Mouse (Mus musculus) forebrain, embryonic 15.5 days (tissue): ENCODE data around the gene Gm17428. TPM values are rescaled to one million over a fixed set of nuclear protein-coding genes. Genes with fewer than 3 reads are reported as not detected.

Source experiments
- ATAC-seq: fragments of 200-750 bp; cut with Nextera tagmentation; replicated peaks from 2 replicates; pipeline ENCODE4 v1.8.0; 2017; ENCODE audit warnings: mild to moderate bottlenecking, moderate TSS enrichment, moderate library complexity
- H3K27ac ChIP-seq: fragments of 300-500 bp; sonication (generic); replicated peaks from 2 replicates; pipeline ENCODE4 v1.5.1; 2015; ENCODE audit warnings: mild to moderate bottlenecking, inconsistent platforms
- H3K27me3 ChIP-seq: fragments of 300-500 bp; sonication (generic); 2 replicates; pipeline ENCODE4 v1.6.1; 2015; ENCODE audit warnings: inconsistent platforms
- H3K36me3 ChIP-seq: fragments of 300-500 bp; sonication (generic); 2 replicates; pipeline ENCODE4 v1.6.1; 2015; ENCODE audit warnings: mild to moderate bottlenecking, inconsistent platforms
- H3K4me1 ChIP-seq: fragments of 300-500 bp; sonication (generic); 2 replicates; pipeline ENCODE4 v1.6.1; 2015; ENCODE audit warnings: inconsistent platforms
- H3K4me2 ChIP-seq: fragments of 300-500 bp; sonication (generic); replicated peaks from 2 replicates; pipeline ENCODE4 v1.6.1; 2015; ENCODE audit warnings: mild to moderate bottlenecking, inconsistent platforms
- H3K4me3 ChIP-seq: fragments of 300-500 bp; sonication (generic); 2 replicates; pipeline ENCODE4 v1.5.1; 2015; ENCODE audit warnings: mild to moderate bottlenecking, inconsistent platforms
- H3K9ac ChIP-seq: fragments of 300-500 bp; sonication (generic); replicated peaks from 2 replicates; pipeline ENCODE4 v1.6.1; 2015; ENCODE audit warnings: mild to moderate bottlenecking, inconsistent platforms
- H3K9me3 ChIP-seq: fragments of 300-500 bp; sonication (generic); 2 replicates; pipeline ENCODE4 v1.6.1; 2016; ENCODE audit warnings: inconsistent platforms
- WGBS: fragments of 180-500 bp; shearing (Covaris S2); methylation state at CpG from one replicate; pipeline ENCODE4 v1.1.7; 2015; ENCODE audit warnings: mixed read lengths; 5-methylcytosine and 5-hydroxymethylcytosine counted together
- polyA plus RNA-seq: library from polyadenylated mRNA; unstranded; fragments of >200 nt; fragmentation: Nextera tagmentation; extraction: Ambion mirVana; gene quantifications from 2 replicates; pipeline ENCODE4 v1.2.1, GENCODE M21; 2015

Gene Gm17428
- polyA plus RNA-seq: not detected in 2 replicates

DNA sequence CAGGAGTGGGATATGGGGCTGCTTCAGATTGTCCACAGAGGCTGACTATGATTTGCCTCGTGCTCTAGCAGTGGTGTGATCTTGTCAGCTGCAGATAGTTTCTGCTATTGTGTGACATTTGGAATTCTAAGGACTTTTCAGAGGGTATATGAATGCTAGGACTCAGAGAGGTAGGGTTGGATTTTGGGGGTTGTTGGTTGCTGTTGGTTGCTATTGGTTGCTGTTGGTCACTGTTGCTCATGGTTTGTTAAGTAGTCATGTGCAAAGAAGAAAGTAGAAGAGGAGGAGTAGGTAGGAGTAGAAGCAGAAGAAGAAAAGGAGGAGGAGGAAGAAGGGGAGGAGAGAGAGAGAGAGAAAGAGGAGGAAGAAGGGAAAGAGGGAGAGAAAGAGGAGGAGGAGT is at the start of gene Gm17428:
Gene Gm17428, plus strand, starts transcription at position 301 of the 400 bp plus-strand sequence.
- Histone ChIP-seq H3K4me1 (peaks cover 10% of the 10 kb centered on the region), H3K4me3 (no peak within 1 kb of the TSS), H3K4me2 (no peak within 1 kb of the TSS), H3K27me3 (no peaks in the 10 kb centered on the region), H3K36me3 (no peaks in the 10 kb centered on the region), H3K27ac (no peak within 1 kb of the TSS), H3K9me3 (no peaks in the 10 kb centered on the region), H3K9ac (no peak within 1 kb of the TSS)
- no peak for ATAC-seq
- 75% methylated on average over 1 of the region's 1 CpGs for WGBS

DNA sequence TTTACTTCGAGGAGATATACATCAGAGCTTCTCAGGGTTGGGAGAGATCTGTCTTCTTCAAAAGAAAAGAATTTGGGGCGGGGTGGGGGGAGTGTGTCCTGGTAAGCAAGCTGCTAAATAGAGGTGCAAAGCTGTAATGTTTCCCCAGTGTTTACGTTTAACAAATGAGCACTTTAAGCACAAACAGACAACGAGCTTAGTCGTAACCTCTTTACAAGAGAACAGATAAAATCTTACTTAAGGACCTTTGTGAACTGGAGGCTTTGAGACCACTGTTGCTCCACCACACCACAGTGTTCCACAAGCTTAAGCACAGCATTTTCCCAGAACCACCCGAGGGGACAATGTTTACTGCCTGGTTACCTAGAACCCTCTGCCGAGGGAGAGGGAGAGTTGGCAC is 49.4 kb upstream of the Gm17428 start:
- 19% methylated on average over 7 of the region's 7 CpGs for WGBS
- ATAC-seq: no peak
- peak overlapping the region; percentile 96 for H3K27ac ChIP-seq
- no peaks in the 10 kb centered on the region for H3K36me3 ChIP-seq
- H3K4me3 ChIP-seq: peak overlapping the region; percentile 51
- H3K27me3 ChIP-seq: no peaks in the 10 kb centered on the region
- no peaks in the 10 kb centered on the region for H3K9me3 ChIP-seq
- peak overlapping the region; percentile 90 for H3K4me2 ChIP-seq
- peak overlapping the region; percentile 78 for H3K9ac ChIP-seq
- peaks cover 37% of the 10 kb centered on the region for H3K4me1 ChIP-seq

DNA sequence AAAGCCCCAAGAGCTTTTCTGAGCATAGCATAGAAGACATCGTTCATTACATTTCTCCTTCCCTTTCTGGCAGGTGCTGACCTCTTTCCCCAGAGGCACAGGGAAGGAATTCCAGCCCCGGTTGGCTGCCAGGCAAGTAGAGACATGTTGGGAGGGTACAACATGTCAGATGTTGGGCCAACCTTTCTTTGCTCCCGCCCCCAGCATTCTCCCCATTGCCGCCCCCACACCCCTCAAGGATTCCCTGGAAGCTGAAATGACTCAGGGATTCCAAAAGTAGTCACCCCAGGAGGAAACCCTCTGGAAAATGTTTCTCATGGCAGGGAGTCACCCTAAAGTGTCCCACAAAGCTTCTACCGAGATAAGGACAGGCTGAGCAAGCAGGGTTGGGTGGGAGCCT is 46.9 kb upstream of the Gm17428 start:
- peaks cover 27% of the 10 kb centered on the region for H3K4me1 ChIP-seq
- no peak overlapping the region for H3K27ac ChIP-seq
- no peaks in the 10 kb centered on the region for H3K36me3 ChIP-seq
- no peak for ATAC-seq
- no peak overlapping the region for H3K9ac ChIP-seq
- H3K27me3 ChIP-seq: no peaks in the 10 kb centered on the region
- no peaks in the 10 kb centered on the region for H3K9me3 ChIP-seq
- 85% methylated on average over 5 of the region's 5 CpGs for WGBS
- H3K4me2 ChIP-seq: no peak overlapping the region
- no peak overlapping the region for H3K4me3 ChIP-seq

DNA sequence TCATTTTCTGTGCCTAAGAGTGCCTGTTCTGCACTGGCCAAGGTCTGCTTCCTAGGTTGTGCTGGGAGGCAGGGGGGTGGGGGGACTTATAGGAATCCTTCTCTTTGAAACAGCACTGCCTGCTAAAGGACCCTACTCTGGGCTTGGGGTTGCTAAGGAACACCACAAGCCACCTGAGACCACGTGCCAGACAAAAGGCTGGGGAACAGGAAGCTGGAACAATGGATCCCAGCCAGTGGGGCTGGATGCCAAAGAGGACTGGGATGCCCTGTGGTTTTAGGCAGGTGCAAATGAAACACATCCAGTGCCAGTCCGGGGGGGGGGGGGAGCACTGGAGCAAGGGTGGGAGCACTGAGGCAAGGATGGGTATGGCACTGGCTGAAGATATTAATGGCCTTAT is 46.3 kb upstream of the Gm17428 start:
- no peak overlapping the region for H3K27ac ChIP-seq
- H3K4me1 ChIP-seq: peaks cover 23% of the 10 kb centered on the region
- H3K4me3 ChIP-seq: no peak overlapping the region
- no peaks in the 10 kb centered on the region for H3K27me3 ChIP-seq
- H3K9me3 ChIP-seq: no peaks in the 10 kb centered on the region
- WGBS: 10% methylated on average over 2 of the region's 2 CpGs
- H3K36me3 ChIP-seq: no peaks in the 10 kb centered on the region
- H3K4me2 ChIP-seq: no peak overlapping the region
- ATAC-seq: no peak
- H3K9ac ChIP-seq: no peak overlapping the region

DNA sequence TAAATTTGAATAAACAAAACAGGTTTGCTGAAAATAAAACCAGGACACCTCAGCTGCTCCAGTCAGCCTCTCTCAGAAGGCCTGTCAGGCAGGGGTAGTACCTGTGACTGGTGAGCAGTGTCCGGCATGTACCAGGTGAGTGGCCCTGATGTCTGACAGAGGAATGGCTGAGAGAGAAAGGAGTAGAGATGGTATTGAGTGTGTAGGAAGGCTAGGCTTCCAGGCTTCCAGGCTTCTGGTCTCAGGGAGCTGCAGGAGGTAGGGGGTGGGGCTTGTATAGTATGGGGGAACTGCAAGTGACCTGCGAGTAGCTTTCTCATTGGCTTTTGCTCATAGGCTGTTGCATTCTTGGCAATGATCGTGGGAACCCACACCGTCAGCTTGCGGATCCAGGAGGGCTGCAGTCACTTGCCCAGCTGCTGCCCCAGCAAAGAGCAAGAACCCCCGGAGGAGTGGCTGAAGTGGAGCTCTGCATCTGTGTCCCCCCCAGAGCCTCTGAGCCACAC is 44.0 kb upstream of the Gm17428 start, which contains the start of gene Il25:
Gene Il25, plus strand, starts transcription at position 51 of the 506 bp plus-strand sequence.
- H3K4me2 ChIP-seq: no peak within 1 kb of the TSS
- no peak within 1 kb of the TSS for H3K27ac ChIP-seq
- no peak within 1 kb of the TSS for H3K4me3 ChIP-seq
- H3K27me3 ChIP-seq: no peaks in the 10 kb centered on the region
- no peaks in the 10 kb centered on the region for H3K36me3 ChIP-seq
- H3K4me1 ChIP-seq: peaks cover 15% of the 10 kb centered on the region
- no peak for ATAC-seq
- WGBS: 35% methylated on average over 6 of the region's 6 CpGs
- no peaks in the 10 kb centered on the region for H3K9me3 ChIP-seq
- no peak within 1 kb of the TSS for H3K9ac ChIP-seq

DNA sequence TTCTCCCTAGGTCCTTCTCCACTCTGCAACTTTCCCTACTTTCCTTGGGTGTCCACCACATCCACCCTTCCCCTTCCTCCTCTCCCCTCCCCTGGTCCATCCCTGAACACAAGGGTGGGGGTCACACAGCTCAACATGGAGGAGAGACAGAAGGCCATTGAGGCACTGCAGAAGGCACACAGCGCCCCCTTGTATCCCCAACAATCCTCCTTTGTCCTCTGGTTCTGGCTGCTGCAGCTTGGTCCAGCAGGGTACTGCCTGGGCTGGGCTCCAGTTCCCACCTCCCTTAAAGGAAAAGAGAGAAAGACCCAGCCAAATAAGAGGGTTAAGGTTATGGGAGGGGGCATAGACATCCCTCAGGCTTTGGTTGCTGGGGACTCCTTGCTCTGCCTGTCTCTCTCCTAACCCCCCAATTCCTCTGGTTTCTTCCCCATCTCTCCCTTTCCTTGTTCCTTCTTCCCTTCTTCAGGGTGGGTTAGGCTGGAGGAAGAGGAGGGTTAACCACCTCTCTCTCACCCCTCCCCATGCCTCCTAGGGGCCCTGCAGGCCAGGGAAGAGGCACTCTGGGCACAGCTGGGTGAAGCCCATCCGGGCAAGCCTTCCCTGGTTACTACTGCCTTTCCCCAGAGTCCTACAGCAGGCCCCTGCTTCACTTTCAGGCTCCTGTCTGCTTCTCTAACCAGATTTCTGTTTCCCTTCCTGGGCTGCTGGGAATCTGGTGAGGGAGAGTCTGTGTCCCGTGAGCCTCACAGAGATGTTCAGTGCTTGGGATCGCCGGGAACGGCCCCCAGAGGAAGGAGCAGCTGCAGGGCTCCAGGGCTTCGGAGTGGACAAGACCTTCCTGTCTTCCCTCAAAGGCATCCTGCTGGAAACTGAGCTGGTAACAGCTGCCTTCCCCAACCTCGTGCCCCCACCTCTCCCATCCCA is 40.6 kb upstream of the Gm17428 start, which contains the start of gene Cmtm5:
Gene Cmtm5, plus strand, starts transcription at position 358 of the 927 bp plus-strand sequence.
- Histone ChIP-seq H3K9ac (no peak within 1 kb of the TSS), H3K4me2 (no peak within 1 kb of the TSS), H3K4me3 (no peak within 1 kb of the TSS), H3K9me3 (no peaks in the 10 kb centered on the region), H3K27ac (peak within 1 kb of the TSS; percentile 34), H3K4me1 (peaks cover 15% of the 10 kb centered on the region), H3K36me3 (no peaks in the 10 kb centered on the region), H3K27me3 (no peaks in the 10 kb centered on the region)
- peak; percentile 36; the same call in 1 of the 2 replicates for ATAC-seq
- WGBS: 42% methylated on average over 8 of the region's 8 CpGs

DNA sequence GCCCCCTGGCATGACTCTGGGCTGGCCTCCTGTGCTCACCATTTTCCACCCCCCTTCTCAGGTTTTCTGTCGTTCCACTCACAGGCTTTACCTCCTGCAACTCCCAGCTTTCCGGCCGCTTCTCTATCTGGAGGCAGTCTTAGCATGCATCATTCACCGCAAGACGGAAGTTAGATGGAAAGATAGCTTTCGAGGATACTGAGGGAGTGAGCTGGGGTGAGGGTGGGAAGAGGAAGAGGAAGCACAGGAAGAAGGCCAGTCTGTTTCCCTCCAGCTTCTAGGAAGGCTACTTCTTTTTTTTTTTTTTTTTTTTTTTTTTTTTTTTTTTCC is 39.9 kb upstream of the Gm17428 start:
- H3K9me3 ChIP-seq: no peaks in the 10 kb centered on the region
- ATAC-seq: no peak
- 0 out of 2 replicates have a peak overlapping the region, but pooled peaks have one; percentile 34 for H3K27ac ChIP-seq
- no peak overlapping the region for H3K9ac ChIP-seq
- H3K4me3 ChIP-seq: no peak overlapping the region
- H3K4me1 ChIP-seq: peaks cover 15% of the 10 kb centered on the region
- no peaks in the 10 kb centered on the region for H3K36me3 ChIP-seq
- H3K4me2 ChIP-seq: no peak overlapping the region
- no peaks in the 10 kb centered on the region for H3K27me3 ChIP-seq
- WGBS: 64% methylated on average over 6 of the region's 6 CpGs

DNA sequence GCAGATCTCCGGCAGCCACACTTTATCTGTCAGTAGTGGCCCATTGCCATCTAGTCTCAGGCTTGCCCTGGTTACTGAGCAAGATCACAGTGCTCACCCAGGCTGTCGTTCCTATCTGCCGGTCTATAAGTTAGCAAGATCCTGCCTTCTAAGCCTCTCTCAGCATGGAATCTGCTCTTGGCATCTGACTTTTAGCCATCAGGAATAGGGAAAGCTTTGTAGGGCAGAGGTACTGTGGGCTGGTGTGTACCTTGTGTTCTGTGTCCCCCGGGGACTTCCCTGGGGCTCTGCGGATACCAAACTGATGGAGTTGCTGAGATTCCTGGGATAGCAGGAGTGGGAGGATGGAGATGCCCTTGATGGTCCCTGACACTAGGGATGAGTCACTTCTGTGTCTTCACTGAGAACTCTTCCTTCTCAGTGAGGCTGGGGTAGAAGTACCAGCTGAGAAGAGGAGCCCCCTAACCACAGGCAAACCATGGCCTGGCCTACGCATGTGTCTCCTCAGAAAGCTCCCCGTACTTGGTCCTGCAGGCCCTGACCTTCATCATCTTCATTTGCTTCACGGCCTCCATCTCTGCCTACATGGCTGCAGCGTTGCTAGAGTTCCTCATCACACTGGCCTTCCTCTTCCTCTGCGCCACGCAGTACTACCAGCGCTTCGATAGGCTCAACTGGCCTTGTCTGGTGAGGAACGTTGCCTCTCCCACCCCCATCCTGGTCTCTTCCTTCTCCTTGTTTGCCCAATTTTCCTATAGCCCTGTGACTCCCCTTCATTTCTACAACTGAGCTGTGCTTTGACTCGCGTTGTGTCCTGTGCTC is 39.2 kb upstream of the Gm17428 start:
- WGBS: 88% methylated on average over 16 of the region's 16 CpGs
- no peaks in the 10 kb centered on the region for H3K36me3 ChIP-seq
- no peak overlapping the region for H3K9ac ChIP-seq
- H3K27me3 ChIP-seq: no peaks in the 10 kb centered on the region
- no peak overlapping the region for H3K4me3 ChIP-seq
- no peaks in the 10 kb centered on the region for H3K9me3 ChIP-seq
- H3K4me2 ChIP-seq: no peak overlapping the region
- ATAC-seq: no peak
- H3K27ac ChIP-seq: no peak overlapping the region
- peaks cover 15% of the 10 kb centered on the region for H3K4me1 ChIP-seq

DNA sequence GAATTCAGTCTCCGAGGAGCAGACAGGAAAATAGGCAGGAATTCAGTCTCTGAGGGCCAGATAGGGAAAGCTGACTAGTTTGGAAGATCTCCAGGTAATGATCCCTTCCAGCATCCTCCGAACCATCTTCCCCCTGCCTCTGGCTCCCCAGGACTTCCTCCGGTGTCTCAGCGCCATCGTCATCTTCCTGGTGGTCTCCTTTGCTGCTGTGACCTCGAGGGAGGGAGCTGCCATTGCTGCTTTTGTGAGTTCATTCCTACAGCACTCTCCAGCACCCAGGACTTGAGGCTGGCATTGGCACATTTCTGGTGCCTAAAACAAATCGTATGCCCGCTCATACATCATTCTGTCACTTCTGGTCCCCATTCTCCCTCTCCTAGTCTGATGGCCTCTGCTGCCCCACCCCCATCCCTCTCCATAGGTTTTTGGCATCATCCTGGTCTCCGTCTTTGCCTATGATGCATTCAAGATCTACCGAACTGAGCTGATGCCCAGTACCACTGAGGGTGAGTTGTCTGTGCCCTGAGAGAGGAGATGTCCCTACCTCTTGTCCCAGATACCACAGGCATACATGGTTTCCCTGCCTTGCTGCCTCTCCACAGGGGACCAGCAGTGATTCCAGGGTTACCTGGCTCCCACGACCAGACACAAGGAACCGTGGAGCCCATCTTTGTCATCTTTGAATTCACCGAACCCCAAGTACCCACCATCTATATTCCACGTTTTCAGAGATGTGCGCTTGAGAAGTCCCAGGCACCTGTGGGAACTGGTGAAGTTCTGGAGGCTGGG is 38.1 kb upstream of the Gm17428 start:
- Histone ChIP-seq H3K4me2 (no peak overlapping the region), H3K9ac (no peak overlapping the region), H3K27ac (no peak overlapping the region), H3K9me3 (no peaks in the 10 kb centered on the region), H3K4me3 (no peak overlapping the region), H3K4me1 (peaks cover 12% of the 10 kb centered on the region), H3K27me3 (no peaks in the 10 kb centered on the region), H3K36me3 (no peaks in the 10 kb centered on the region)
- 82% methylated on average over 15 of the region's 15 CpGs for WGBS
- no peak for ATAC-seq

DNA sequence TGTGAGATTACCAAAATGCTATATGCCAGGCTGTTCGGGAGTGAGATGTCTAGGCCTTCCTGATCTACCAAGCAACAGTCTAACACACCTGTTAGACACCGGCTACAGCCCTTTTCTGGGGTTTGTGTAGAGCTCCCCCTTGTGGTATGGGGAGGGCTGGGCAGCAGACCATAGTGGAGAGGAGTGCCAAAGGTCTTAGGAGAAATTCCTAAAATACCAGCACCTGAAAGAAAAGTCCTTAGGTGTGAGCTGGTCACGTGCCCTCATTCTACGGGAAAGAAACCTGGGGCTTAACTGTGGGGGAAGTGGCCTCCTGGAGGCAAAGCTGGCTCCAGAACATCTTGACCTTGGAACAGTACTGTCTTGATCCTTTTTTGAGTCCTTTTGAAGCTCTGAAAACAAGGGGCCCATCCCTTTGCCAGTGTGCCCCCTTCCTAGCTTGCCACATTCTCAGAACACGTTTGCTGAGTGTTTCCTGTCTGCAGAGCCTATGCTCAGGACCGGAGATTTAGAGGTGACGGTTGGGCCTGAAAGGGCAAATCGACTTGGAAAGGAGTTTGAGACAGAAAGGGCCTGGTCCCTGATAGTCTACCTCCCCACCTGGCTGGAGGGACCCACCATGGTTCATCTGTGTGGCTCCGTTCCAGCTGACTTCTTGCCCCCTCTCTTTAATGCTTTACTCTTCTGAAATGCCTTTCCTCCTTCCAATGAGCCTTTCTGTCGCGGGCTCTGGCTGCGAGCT is 37.1 kb upstream of the Gm17428 start:
- H3K4me2 ChIP-seq: no peak overlapping the region
- no peaks in the 10 kb centered on the region for H3K36me3 ChIP-seq
- H3K27me3 ChIP-seq: no peaks in the 10 kb centered on the region
- H3K27ac ChIP-seq: no peak overlapping the region
- no peak for ATAC-seq
- WGBS: 51% methylated on average over 12 of the region's 12 CpGs
- no peak overlapping the region for H3K4me3 ChIP-seq
- H3K9ac ChIP-seq: no peak overlapping the region
- H3K9me3 ChIP-seq: no peaks in the 10 kb centered on the region
- peaks cover 12% of the 10 kb centered on the region for H3K4me1 ChIP-seq

DNA sequence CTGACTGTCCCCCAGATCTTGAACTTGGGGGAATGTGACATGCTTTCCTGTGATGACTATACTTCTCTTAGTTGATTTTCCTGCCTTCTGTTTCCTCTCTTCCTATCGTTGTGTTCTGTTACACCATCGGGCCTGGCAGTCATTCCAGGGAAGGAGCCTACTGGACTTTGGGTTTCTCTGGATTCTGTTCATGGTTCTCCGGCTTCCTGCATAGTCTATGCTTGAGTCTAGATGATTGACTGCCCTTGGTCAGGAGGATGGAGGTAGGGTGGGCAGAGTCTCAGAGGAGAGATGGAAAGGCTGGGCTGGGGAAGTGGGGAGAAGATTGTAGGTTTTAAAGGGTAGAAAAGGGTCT is 36.6 kb upstream of the Gm17428 start:
- Histone ChIP-seq H3K27ac (no peak overlapping the region), H3K9ac (no peak overlapping the region), H3K27me3 (no peaks in the 10 kb centered on the region), H3K4me3 (no peak overlapping the region), H3K9me3 (no peaks in the 10 kb centered on the region), H3K4me1 (peaks cover 12% of the 10 kb centered on the region), H3K4me2 (no peak overlapping the region), H3K36me3 (no peaks in the 10 kb centered on the region)
- WGBS: 83% methylated on average over 3 of the region's 3 CpGs
- no peak for ATAC-seq
